Mouse (Mus musculus) left cerebral cortex, adult 2 months (tissue): ENCODE data around the gene Skp2. TPM values are rescaled to one million over a fixed set of nuclear protein-coding genes. Genes with fewer than 3 reads are reported as not detected.
"Not testable (repeated sequence)": the region's sequence is repeated elsewhere in the genome, so short reads cannot be mapped to it uniquely, and the experiment has no call there.

Source experiments
- DNase-seq, 2 experiments: peaks; one replicate each; pipeline ENCODE4 v3.0.0; 2021 to 2022; ENCODE audit warnings: low spot score in 2 of 2, mixed read lengths in 1 of 2; ENCODE audit errors: extremely low spot score in 1 of 2
- H3K27ac ChIP-seq: fragments of 200-600 bp; 2 replicates; pipeline ENCODE4 v1.8.1; 2022
- H3K4me3 ChIP-seq: fragments of 200-600 bp; 2 replicates; pipeline ENCODE4 v1.8.1; 2022
- CTCF ChIP-seq: fragments of 200-600 bp; IDR thresholded peaks from 2 replicates; pipeline ENCODE4 v1.8.1; 2022; ENCODE audit warnings: antibody characterized with exemption, mild to moderate bottlenecking, moderate library complexity
- intact Hi-C: fragments of 180-260 bp; cut with DNase I; formaldehyde crosslinking; loops from one replicate; pipeline ENCODE4 v1.15.1; 2025
- long read RNA-seq, 2 experiments: library from polyadenylated mRNA; stranded (forward); transcript quantifications; one replicate each; pipeline ENCODE4 v2.0.0; 2021; ENCODE audit warnings: borderline mapping rate in 2 of 2
- total RNA-seq, 2 experiments: library from RNA; stranded (reverse); gene quantifications; 2 replicates each; pipeline ENCODE4 v1.2.3; 2021

Gene Skp2
- total RNA-seq: 1 to 10 TPM; 5.0 to 5.5 TPM
- long read RNA-seq, experiment 1, full-length matches to known transcripts: 2 of 12 reads
- long read RNA-seq, experiment 1, partial matches to known transcripts: 0 of 12 reads
- long read RNA-seq, experiment 1, other reads (novel, unspliced or antisense): 10 of 12 reads
- long read RNA-seq, experiment 2, full-length matches to known transcripts: 2 of 13 reads
- long read RNA-seq, experiment 2, partial matches to known transcripts: 0 of 13 reads
- long read RNA-seq, experiment 2, other reads (novel, unspliced or antisense): 11 of 13 reads

DNA sequence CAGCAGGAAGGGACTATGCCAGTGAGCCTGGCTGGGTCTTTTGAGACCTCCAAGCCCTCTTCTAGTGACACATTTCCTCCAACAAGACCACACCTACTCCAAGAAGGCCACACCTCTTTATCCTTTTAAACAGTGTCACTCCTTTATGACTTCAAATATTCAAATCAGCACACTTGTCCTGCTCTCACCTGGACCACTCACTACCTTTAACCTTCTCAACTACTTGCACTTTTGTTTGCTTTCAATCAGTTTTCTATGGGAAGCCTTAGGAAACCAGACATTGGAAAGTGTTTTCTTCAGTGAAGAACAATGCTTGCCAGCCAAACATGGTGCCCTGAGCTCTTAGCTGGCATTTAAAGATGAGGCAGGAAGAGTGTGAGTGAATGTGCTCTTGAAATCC is at the start of gene Skp2:
Skp2 (minus strand) TSS at position 101 of the 400 bp plus-strand sequence.
- no peak for DNase-seq
- Histone ChIP-seq H3K4me3 (no peak within 1 kb of the TSS), H3K27ac (no peak within 1 kb of the TSS)
- intact Hi-C loops: no loop called here
- TF ChIP-seq CTCF: no peak

DNA sequence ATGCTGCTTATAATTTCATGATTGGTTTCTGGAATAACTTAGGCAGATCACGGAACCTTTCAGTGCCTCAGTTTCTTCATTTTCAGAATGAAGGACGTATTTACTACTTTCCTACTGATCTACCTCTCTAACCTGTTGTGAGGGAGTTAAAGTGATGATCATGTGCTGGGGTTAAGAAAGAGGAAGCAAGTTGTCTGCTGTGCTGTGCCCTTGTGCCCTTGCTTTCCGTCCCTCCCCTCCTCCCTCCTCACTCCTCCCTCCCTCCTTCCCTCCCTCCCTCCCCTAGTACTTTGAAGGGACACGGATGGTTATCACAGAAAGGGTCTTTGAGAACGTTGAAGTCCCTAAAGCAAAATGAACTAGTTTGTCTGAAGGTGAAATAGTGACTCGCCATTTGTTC is 43.2 kb upstream of the Skp2 start:
- DNase-seq: no peak
- no peak overlapping the region for H3K27ac ChIP-seq
- no peak for TF ChIP-seq CTCF
- intact Hi-C loops: no loop called here
- H3K4me3 ChIP-seq: no peak overlapping the region

DNA sequence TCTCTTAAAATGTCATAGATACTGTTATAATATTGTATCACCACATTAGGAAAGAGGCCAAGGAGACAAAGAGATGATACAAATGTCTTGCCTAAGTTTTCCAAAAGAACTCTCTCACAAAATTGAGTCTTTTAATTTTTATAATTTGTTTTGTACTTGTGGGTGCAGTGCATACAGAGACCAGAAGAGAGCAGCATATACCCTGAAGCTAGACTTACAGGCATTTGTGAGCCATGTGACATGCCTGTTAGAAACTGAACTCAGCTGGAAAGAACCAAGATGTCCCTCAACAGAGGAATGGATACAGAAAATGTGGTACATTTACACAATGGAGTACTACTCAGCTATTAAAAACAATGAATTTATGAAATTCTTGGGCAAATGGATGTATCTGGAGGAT is 37.5 kb upstream of the Skp2 start:
- intact Hi-C loops, H3K27ac ChIP-seq, DNase-seq, H3K4me3 ChIP-seq: not testable (repeated sequence)
- TF ChIP-seq CTCF: peak; percentile 38

DNA sequence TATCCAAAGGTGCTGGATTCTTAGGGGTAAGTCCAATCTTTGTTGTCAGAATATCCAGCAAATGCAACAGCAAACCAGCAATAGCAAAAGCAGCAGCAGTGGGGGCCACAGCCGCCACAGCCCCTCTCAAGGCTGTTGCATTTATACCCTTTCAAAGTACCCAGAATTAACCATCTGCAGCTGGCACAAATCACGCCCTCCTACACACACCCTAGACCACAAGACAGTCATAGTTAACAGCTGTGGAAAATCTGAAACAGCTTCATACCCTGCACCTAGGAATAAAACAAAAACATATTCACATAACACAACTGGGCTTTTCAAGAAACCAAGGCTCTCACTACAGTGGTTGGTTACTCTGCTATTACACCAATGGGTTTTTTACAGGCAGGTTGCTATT is 34.6 kb upstream of the Skp2 start:
- intact Hi-C loops: no loop called here
- Histone ChIP-seq H3K4me3 (no peak overlapping the region), H3K27ac (no peak overlapping the region)
- no peak for DNase-seq
- TF ChIP-seq CTCF: no peak

DNA sequence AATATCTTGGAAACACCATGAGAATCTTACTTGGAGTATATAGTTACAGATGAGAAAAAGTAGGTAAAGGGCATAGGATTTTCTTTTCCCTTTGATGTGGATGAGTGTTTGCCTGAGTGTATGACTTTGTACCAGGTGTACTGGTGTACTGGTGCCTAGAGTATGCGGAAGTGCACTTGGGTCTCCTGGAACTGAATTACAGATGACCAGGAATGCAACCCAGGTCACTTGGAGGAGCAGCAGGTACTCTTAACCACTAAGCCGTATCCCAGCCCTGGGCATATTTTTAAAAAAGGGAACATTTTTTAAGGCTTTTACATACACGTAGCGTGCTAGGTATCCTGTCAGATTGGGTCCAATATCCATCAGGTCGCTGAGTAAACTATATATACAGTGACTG is 28.8 kb upstream of the Skp2 start:
- Histone ChIP-seq H3K27ac (no peak overlapping the region), H3K4me3 (no peak overlapping the region)
- DNase-seq: no peak
- intact Hi-C loops: no loop called here
- no peak for TF ChIP-seq CTCF

DNA sequence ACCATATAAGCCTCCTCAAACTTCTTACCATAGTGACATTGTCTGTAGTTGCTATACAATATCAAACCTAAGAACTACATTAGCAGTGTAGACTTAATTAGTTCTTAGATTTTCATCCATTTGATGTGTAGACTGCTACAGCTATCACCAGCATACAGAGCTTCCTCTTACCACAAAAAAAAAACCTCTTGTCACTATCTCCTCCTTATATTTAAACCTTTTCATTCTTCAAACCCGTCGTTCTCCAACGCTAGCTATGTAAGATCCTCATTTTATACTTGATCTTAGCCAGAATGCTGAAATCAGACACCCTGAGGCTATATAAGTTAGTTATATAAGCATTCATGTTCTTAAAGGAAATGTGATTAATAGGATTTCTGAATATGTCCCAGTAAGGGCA is 21.8 kb upstream of the Skp2 start:
- no peak for DNase-seq
- H3K27ac ChIP-seq: no peak overlapping the region
- H3K4me3 ChIP-seq: no peak overlapping the region
- intact Hi-C loops: no loop called here
- TF ChIP-seq CTCF: no peak

DNA sequence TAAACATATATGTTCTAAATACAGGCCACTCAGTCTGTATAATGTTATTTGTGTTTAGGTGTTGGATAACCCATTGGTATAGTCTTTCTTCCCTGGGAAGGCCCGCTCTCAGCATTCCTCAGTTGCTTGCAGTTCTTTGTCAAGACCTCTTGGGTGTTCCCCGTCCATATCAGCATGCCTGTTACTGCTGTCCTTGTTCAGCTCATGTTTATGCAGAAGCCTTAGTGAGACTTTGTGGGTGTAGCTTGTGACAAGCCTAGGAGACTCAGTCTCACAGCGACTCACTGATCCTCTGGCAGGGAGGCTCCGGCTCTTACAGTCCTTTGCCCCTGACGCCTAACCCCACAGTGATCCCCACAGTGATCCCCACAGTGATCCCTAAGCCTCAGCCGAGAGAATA is 8.9 kb upstream of the Skp2 start:
- DNase-seq: no peak
- Histone ChIP-seq H3K27ac (no peak overlapping the region), H3K4me3 (no peak overlapping the region)
- intact Hi-C loops: no loop called here
- no peak; the same call in none of the 2 replicates for TF ChIP-seq CTCF

DNA sequence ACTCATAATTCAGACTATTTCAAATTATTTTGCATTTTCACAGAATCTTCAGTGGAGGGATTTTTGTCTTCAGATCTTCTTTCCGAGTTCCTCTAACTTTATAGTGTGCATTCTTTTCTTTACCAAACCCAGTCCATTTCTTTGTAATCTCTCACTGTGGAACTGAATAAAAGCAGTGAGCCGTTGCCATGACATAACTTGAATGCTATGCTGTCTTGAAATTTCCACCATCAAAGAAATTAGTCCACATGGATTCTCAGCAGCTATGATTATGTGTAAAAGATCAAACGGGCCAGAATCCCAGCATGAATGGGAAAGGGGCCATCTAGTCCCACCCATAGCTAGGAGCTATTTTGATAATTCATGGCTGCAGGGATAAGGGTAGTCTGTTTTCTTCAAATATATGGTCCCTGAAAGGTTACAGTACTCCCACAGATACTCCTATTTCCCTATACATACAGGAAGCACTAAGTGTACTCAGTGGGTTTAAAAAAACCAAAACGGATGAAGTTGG is 7.4 kb upstream of the Skp2 start:
- no peak for TF ChIP-seq CTCF
- no peak overlapping the region for H3K27ac ChIP-seq
- DNase-seq: no peak
- intact Hi-C loops: no loop called here
- H3K4me3 ChIP-seq: no peak overlapping the region

DNA sequence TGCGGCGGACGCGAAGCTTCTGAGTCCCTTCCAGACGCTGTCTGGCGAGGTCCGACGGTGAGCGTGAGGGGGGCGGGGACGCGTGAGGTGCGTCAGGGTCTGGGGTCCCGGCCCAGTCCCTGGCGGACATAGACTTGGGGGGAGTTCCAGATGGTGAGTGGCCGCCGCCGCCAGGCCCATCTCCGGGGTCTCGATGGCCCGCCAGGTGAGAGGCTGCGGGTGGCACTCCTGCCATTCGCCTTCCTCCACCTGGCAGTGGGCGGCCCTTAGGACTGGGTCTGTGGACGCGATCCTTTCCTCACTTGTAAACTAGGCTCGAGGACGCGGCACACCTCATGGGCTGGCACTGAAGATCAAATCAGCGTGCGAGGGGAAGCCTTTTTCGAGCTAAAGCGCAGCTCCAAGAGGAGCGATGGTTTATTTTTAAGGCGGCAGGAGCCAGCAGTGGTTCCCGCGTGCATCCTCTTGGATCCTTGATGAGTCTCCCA is 14.5 kb downstream of the Skp2 start:
- Histone ChIP-seq H3K27ac (peak overlapping the region; percentile 91), H3K4me3 (peak overlapping the region; percentile 91)
- peak in 1 of 2 experiments; percentile 61 for DNase-seq
- intact Hi-C loops: loop anchor here (5.0 kb wide), 1 partner anchor 1347 kb away; the partner anchor contains the start of genes Brix1 and Rad1
- TF ChIP-seq CTCF: no peak

DNA sequence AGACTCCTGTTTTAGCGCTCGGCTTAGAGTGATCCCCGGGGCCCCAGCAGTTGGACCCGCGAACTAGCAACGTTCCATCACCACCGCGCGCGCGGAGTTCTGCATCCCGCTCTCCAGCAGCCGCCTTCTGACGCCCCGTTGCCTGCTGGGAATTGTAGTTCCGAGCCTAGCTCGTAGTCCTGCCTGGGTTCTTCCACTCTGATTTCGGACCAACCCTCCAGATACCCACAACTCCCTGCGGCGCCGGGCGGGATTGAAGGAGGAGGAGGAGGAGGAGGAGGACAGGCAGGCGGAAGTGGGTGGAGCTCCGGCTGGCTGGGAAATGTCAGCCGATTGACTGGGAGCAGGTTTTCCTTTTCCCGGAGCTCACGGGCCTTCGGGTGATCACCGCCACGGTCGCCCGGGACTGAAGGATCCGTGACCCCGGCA is 15.0 kb downstream of the Skp2 start, which contains the start of gene Lmbrd2:
Lmbrd2 (plus strand) TSS at position 299 of the 429 bp plus-strand sequence.
- TF ChIP-seq CTCF: no peak
- DNase-seq: peak; percentile 96 to 97
- Histone ChIP-seq H3K4me3 (peak within 1 kb of the TSS; percentile 91), H3K27ac (peak within 1 kb of the TSS; percentile 91)
- intact Hi-C loops: loop anchor here (5.0 kb wide), 1 partner anchor 1347 kb away; the partner anchor contains the start of genes Brix1 and Rad1

DNA sequence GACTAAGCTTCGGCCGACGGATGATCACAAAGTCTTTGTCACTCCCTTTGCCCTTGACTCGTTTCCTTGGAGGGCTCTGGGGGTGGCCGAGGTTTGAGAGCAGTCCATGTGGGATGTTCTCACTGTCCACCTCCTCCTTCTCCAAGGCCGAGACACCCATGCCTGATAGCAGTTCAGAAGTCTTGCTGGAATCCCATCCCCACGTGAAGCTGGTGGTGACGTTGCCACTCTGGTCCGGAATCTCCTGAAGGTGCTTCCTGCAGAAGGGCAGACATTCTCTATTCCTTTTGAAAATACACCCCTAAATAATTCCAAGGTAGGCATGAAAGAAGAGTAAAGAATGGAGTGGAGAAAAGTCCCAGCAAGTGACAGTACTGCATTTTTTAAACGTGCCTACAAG is 15.8 kb downstream of the Skp2 start:
- TF ChIP-seq CTCF: no peak
- Histone ChIP-seq H3K27ac (no peak overlapping the region), H3K4me3 (peak overlapping the region; percentile 91)
- intact Hi-C loops: loop anchor here (5.0 kb wide), 1 partner anchor 1032 kb away; the partner anchor contains the start of gene Nup155
- DNase-seq: no peak

DNA sequence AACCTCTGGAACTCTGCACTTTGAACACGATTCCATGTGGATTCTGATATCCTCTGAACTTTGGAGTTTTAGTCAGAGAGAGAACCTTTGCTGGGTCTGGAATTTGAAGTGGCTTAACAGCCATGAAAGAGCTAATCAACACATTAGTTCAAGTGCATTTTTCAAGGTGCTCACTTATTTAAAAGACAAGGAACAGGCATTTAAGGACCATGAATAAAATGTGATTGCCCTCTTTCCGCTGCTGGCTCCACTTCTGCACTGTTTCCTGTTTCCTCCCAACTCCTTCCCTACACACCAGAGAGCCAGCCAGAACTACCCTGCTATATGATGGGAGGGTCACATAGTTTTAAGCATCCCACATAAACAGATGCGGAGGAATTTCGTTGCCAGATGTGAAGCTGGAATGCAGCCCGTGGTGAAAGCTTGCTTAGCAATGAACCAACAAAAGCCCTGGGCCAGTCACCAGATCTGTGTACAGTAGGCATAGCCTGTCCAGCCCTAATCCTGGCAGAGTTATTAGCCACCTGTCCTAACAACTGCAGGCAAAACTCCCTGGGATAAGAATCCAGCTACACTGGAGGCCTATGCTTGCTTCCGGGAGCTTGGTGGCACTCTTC is 20.2 kb downstream of the Skp2 start:
- H3K27ac ChIP-seq: no peak overlapping the region

More for the DNA sequence above, 20.2 kb downstream of the Skp2 start:
- no peak for DNase-seq
- TF ChIP-seq CTCF: no peak
- no peak overlapping the region for H3K4me3 ChIP-seq
- intact Hi-C loops: loop anchor here (5.0 kb wide), 1 partner anchor 1028 kb away; the partner anchor contains the start of gene Nup155
